Mouse (Mus musculus) liver, embryonic 15.5 days (tissue): ENCODE measurements around the gene Cep41. TPM values are rescaled to one million over a fixed set of nuclear protein-coding genes. Genes with fewer than 3 reads are reported as not detected.

Experiments used
- ATAC-seq: fragments of 200-750 bp; cut with Nextera tagmentation; 2 replicates; pipeline ENCODE4 v1.8.0; 2017; ENCODE audit warnings: moderate number of reproducible peaks, mild to moderate bottlenecking, moderate library complexity; ENCODE audit not compliant: insufficient read depth
- H3K27ac ChIP-seq: fragments of 300-500 bp; sonication (generic); replicated peaks from 2 replicates; pipeline ENCODE4 v1.5.1; 2015; ENCODE audit warnings: mild to moderate bottlenecking, inconsistent platforms
- H3K27me3 ChIP-seq: fragments of 300-500 bp; sonication (generic); 2 replicates; pipeline ENCODE4 v1.6.1; 2015; ENCODE audit warnings: mild to moderate bottlenecking, inconsistent platforms
- H3K36me3 ChIP-seq: fragments of 300-500 bp; sonication (generic); replicated peaks from 2 replicates; pipeline ENCODE4 v1.6.1; 2015; ENCODE audit warnings: moderate library complexity, mild to moderate bottlenecking, inconsistent platforms
- H3K4me1 ChIP-seq: fragments of 300-500 bp; sonication (generic); replicated peaks from 2 replicates; pipeline ENCODE4 v1.6.1; 2015; ENCODE audit warnings: inconsistent platforms
- H3K4me2 ChIP-seq: fragments of 300-500 bp; sonication (generic); 2 replicates; pipeline ENCODE4 v1.6.1; 2015; ENCODE audit warnings: moderate library complexity, mild to moderate bottlenecking, inconsistent platforms
- H3K4me3 ChIP-seq: fragments of 300-500 bp; sonication (generic); replicated peaks from 2 replicates; pipeline ENCODE4 v1.5.1; 2015; ENCODE audit warnings: mild to moderate bottlenecking, inconsistent platforms
- H3K9ac ChIP-seq: fragments of 300-500 bp; sonication (generic); 2 replicates; pipeline ENCODE4 v1.6.1; 2015; ENCODE audit warnings: moderate library complexity, mild to moderate bottlenecking, inconsistent platforms
- H3K9me3 ChIP-seq: fragments of 300-500 bp; sonication (generic); replicated peaks from 2 replicates; pipeline ENCODE4 v1.6.1; 2016; ENCODE audit warnings: inconsistent platforms
- WGBS: fragments of 180-500 bp; shearing (Covaris S2); methylation state at CpG from one replicate; pipeline ENCODE4 v1.1.7; 2015; ENCODE audit warnings: mixed read lengths; ENCODE audit not compliant: insufficient replicate concordance; 5-methylcytosine and 5-hydroxymethylcytosine counted together
- polyA plus RNA-seq: library from polyadenylated mRNA; unstranded; fragments of >200 nt; fragmentation: Nextera tagmentation; extraction: Ambion mirVana; gene quantifications from 2 replicates; pipeline ENCODE4 v1.2.1, GENCODE M21; 2015

Cep41 gene
- polyA plus RNA-seq: 2.8 and 3.8 TPM in 2 replicates

DNA sequence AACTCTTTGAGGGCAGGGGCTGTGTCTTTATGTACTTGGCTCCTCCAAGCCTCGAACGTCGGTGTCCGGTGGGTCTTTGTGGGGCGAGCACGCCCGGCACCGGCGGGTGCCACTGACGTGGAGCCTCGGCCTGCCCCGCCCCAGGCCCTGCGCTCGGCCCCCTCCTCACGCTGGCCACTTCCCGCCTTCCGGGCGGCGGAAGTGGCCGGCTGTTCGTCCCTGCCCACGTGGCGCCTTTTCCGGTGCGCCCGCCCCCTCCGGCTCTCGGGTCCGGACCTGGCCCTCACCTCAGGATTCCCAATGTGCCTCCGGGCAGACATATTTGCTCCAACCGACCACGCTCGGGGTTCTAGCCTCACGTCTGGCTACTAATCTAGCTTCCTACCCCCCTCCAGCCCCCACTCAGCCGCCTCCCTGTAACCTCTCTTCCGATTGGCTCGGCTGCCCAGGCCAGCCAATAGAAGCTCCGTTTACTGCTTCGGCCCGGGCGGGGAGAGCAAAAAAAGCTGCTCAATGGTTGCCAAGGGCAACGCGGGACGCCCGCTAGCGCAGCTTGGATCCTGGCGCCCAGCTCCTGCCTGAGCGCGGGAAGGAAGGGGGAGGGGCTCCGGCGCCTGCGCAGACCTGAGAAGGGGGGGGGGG is at the start of gene Cep41:
Gene Cep41, minus strand, starts transcription at position 400 of the 642 bp plus-strand sequence.
- WGBS: under 1% methylated on average over 47 of the region's 52 CpGs

DNA sequence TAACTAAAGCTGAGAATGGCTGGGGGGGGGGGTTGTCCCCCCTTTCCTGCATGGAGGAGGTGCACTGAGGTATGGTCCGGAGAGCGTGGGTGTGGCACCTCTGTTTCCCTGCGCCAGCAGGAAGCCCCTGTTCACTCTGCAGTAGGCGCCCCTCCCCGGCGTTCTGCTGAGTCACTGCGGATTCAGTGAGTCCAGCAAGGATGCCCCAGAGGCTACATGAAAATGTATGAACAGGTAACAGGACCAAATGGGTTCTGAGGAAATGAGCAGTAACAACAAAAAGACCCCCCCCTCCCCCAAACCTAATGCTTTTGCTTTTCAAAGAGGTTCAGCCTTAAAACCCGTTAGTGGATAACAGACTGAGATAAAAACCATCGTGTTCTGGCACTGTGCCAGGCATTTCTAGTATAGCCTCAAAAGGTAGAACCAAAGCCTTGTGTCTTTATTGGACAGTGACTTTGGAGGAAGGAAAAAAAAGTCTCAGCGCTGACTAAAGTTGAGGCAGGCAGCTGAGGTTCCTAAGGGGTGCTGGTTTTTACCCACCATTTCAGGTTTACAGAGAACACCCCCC is 45.7 kb upstream of the Cep41 start:
- peaks cover 59% of the 10 kb centered on the region for H3K27me3 ChIP-seq
- H3K9ac ChIP-seq: no peak overlapping the region
- H3K9me3 ChIP-seq: peaks cover 11% of the 10 kb centered on the region; the same call in 1 of the 2 replicates
- H3K27ac ChIP-seq: no peak overlapping the region
- H3K4me1 ChIP-seq: no peaks in the 10 kb centered on the region
- no peak overlapping the region for H3K4me2 ChIP-seq
- WGBS: 34% methylated on average over 10 of the region's 10 CpGs
- H3K36me3 ChIP-seq: no peaks in the 10 kb centered on the region
- ATAC-seq: no peak
- H3K4me3 ChIP-seq: no peak overlapping the region

More for the DNA sequence above, at the start of gene Cep41:
- H3K9me3 ChIP-seq: no peaks in the 10 kb centered on the region
- H3K4me1 ChIP-seq: peaks cover 14% of the 10 kb centered on the region
- no peaks in the 10 kb centered on the region for H3K27me3 ChIP-seq
- H3K4me3 ChIP-seq: peak within 1 kb of the TSS; percentile 83
- H3K9ac ChIP-seq: peak within 1 kb of the TSS; percentile 65
- peak within 1 kb of the TSS; percentile 80 for H3K27ac ChIP-seq
- peak; percentile 96 for ATAC-seq
- peak within 1 kb of the TSS; percentile 89 for H3K4me2 ChIP-seq
- no peaks in the 10 kb centered on the region for H3K36me3 ChIP-seq

DNA sequence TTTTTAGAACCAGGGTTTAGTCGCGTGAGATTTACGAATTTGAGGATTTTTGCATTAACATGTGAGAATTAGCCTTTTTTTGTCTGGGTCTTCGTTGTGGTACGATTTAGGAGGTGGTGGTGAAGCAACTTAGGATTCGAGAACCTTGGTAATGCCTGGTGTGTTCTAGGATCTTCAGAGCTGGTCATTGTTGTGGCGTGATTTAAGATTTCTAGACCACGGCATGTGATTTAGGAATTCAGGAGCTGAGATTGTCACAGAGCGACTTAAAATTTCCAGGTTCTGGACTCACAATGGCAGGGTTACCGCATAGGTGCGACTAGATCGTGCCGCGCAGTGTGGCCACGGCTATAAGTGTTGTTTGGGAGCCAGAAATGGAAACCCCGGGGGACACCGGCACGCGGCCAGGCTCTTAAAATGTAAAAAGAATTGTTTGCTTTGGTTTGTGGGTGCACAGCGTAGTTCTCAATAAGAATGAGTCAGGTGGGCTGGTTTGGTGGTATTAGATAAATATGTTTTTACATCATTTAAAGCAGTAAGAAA is 45.0 kb upstream of the Cep41 start:
- Histone ChIP-seq H3K27ac (no peak overlapping the region), H3K4me2 (peak overlapping the region; percentile 50; the same call in 1 of the 2 replicates), H3K4me1 (no peaks in the 10 kb centered on the region), H3K9me3 (peaks cover 11% of the 10 kb centered on the region; the same call in 1 of the 2 replicates), H3K36me3 (no peaks in the 10 kb centered on the region), H3K4me3 (peak overlapping the region; percentile 46), H3K27me3 (peaks cover 66% of the 10 kb centered on the region), H3K9ac (no peak overlapping the region)
- no peak for ATAC-seq
- 47% methylated on average over 20 of the region's 20 CpGs for WGBS

DNA sequence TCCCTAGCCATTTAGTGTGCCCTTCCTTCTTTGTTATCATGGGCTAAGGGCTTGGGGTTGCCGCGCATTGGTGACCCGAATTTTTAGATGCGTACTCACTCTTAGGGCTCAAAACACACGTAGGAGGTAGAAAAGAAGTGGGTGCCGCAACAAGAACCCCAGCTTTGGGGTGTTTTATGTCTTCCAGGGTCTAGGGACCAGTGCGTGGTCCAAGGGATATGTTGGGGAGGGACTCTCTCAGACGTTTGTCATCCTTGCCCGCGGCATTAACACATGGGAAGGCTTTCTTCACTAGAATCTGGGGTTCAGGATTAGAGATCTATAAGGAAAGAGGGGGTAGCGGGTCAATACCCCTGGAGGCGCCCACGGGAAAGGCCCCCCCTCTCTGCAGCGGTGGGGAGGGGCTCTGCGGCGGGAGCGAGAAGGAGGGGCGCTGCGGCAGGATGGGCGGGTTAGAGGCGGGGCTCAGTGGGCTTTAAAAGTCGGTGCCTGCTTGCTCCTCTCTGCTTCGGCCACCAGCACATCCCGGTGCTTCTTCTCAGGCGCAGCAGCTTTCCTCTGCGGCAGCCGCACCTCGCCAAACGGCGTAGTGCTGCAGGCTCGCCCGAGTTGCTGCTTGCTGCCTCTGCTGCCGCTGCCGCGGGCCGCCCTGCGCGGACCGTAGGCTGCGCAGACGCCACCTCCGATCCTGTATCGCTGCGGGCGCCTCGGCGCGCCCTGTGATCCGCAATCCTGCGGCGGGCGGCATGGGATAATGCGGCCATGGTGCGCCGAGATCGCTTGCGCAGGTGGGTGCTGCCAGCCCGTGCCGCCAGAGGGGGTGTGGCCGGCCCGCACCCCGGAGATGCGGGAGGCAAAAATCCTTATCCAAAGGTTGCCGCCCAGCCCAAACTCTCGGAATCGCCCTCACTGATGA is 44.3 kb upstream of the Cep41 start:
- ATAC-seq: no peak
- H3K4me3 ChIP-seq: peak overlapping the region; percentile 46
- peak overlapping the region; percentile 50 for H3K4me2 ChIP-seq
- WGBS: 43% methylated on average over 64 of the region's 66 CpGs
- H3K36me3 ChIP-seq: no peaks in the 10 kb centered on the region
- H3K4me1 ChIP-seq: no peaks in the 10 kb centered on the region
- H3K27ac ChIP-seq: no peak overlapping the region
- H3K27me3 ChIP-seq: peaks cover 74% of the 10 kb centered on the region
- no peak overlapping the region for H3K9ac ChIP-seq
- peaks cover 11% of the 10 kb centered on the region; the same call in 1 of the 2 replicates for H3K9me3 ChIP-seq

DNA sequence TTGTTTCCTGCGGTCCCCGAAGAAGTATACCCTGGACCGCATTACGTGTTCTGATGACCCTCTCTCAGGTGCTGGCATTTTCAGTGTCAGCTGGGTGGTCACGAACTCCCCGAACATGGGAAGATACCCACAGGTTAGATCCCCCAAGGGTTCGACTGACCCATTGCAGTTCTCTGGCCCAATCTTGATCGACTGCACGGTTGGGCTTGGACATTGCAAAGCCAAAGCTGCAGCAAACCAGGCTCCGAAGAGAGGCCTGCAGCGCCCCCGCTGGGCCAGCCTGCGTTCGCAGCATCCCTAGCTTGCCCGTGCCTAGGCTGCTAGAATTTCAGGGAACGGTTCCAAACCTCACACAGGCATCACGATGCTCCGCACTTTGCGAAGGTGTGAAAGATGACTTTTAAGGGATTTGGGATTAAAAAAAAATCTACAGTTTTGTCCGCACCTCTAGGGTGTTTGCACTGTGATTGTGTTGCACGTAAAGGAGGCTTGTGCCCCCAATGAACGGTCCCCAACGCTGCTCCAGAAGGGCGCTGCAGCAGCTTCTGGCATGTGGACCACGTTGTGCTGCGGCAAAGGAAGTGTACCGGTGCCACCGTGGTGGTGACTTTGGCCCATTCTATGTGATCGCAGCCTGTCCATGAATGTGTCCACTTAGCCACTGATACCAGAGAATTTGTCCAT is 43.5 kb upstream of the Cep41 start:
- H3K27ac ChIP-seq: no peak overlapping the region
- 0 out of 2 replicates have a peak overlapping the region, but pooled peaks have one; percentile 46 for H3K4me3 ChIP-seq
- peaks cover 82% of the 10 kb centered on the region for H3K27me3 ChIP-seq
- no peak overlapping the region for H3K9ac ChIP-seq
- no peaks in the 10 kb centered on the region for H3K4me1 ChIP-seq
- WGBS: 46% methylated on average over 29 of the region's 29 CpGs
- H3K4me2 ChIP-seq: peak overlapping the region; percentile 50; the same call in 1 of the 2 replicates
- H3K9me3 ChIP-seq: peaks cover 11% of the 10 kb centered on the region; the same call in 1 of the 2 replicates
- ATAC-seq: no peak
- H3K36me3 ChIP-seq: no peaks in the 10 kb centered on the region

DNA sequence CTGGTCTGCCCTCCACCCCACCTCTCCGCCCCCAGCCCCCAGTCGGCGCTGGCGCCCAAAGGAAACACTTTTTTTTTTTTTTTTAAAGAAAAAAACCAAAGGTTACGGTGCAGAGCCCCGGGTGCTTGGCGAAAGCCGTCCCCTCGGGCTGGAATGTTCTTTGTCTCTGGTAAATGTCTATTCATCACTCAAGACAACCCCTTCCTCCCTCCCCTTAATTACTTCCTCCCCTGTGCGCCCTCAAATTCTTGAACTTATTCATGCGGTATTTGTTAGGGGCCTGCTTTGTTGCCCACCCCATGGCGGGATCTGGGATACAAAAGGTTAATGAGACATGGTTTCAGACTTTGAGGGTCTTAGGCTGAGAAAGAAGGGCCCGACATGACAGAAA is 42.8 kb upstream of the Cep41 start:
- H3K4me1 ChIP-seq: no peaks in the 10 kb centered on the region
- no peak overlapping the region for H3K4me2 ChIP-seq
- no peak overlapping the region for H3K27ac ChIP-seq
- H3K36me3 ChIP-seq: no peaks in the 10 kb centered on the region
- no peak overlapping the region for H3K9ac ChIP-seq
- peaks cover 11% of the 10 kb centered on the region; the same call in 1 of the 2 replicates for H3K9me3 ChIP-seq
- no peak for ATAC-seq
- 38% methylated on average over 13 of the region's 13 CpGs for WGBS
- H3K27me3 ChIP-seq: peaks cover 88% of the 10 kb centered on the region
- H3K4me3 ChIP-seq: no peak overlapping the region

DNA sequence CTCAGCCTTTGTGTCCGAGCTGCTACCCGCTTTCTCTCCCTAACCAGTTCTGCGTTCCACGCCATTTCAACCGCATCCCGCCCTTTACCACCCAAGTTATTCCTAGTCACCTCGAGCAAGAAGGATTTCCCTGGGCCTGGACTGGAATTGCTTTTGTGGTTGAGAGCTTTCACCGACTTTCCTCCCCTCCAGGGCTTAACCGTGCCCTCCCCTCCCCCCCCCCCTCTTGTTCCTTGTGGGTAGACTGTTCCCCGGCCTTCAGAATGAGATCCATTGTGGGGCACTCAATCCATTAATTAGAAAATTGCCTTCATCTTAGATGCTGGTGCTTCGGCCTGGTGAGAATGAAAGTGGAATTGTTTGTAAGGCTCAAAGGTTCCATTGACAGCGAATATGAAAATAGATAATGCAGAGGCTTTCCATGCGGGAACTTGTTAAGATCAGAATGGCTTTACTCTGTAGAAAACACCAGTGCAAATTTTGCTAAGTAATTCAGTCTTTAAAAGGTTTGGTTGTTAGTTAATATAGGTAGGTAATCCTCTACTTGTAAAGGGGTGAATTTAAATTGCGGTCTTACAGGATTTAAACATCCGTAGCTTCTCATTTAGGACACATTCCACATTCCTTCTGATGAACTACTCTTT is 42.3 kb upstream of the Cep41 start:
- no peak for ATAC-seq
- Histone ChIP-seq H3K36me3 (no peaks in the 10 kb centered on the region), H3K4me1 (no peaks in the 10 kb centered on the region), H3K27me3 (peaks cover 89% of the 10 kb centered on the region), H3K9ac (no peak overlapping the region), H3K9me3 (peaks cover 11% of the 10 kb centered on the region; the same call in 1 of the 2 replicates), H3K4me2 (peak overlapping the region; percentile 25; the same call in 1 of the 2 replicates), H3K27ac (no peak overlapping the region), H3K4me3 (no peak overlapping the region)
- WGBS: 35% methylated on average over 15 of the region's 15 CpGs

DNA sequence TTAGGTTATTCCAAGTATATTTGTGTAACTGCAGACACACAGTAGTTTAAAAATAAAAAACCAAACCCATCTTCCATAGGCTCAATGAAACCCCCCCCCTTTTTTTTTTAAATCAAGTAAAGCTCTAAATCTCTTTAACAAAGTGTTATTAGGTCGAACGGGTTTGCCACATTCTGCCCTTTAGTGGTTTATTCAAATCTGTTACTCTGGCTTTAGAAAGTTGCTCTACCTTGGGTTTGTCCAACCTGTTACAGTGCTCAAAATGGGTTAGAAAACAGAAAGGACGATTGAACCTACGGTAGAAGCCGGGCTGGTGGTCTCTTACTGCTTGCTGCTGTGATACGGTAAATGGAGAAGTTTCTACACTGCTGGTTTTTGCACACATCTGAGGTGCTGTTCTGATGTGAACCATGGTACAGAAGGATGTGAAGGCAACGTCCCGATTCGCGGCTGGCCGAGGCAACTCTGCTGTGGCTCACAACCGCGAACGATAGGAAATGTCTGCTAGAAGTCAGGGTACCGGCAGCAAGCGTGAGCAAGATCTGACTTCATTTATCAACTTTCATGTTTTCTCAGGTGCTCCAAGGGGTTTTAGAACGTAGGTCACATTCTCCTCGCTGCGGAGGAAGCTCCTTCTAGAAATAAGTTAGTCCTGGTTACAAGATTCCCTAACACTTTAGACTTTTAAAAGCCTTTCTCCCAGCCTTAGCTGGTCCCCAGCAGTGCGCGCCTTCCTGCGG is 41.6 kb upstream of the Cep41 start:
- ATAC-seq: no peak
- Histone ChIP-seq H3K4me2 (peak overlapping the region; percentile 25; the same call in 1 of the 2 replicates), H3K27me3 (peaks cover 96% of the 10 kb centered on the region), H3K36me3 (no peaks in the 10 kb centered on the region), H3K4me1 (no peaks in the 10 kb centered on the region), H3K27ac (no peak overlapping the region), H3K9ac (no peak overlapping the region), H3K9me3 (peaks cover 11% of the 10 kb centered on the region; the same call in 1 of the 2 replicates), H3K4me3 (no peak overlapping the region)
- WGBS: 47% methylated on average over 22 of the region's 22 CpGs

DNA sequence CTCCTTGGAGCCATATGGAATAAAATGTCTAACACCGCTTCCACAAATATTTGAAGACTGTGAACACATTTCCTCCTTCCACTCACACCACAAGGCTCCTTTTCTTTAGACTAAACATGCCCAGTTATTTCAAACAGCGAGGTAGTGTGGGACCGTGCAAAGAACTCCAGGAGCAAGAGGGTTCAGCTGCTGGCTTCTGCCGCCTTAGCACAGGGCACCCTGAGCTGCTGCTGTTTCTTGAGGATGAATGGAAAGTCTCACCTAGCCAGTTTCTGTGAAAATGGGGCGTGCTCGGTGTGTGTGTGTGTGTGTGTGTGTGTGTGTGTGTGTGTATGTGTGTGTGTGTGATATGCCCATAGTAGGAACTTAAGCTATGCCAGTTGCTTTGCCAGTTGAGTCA is 40.9 kb upstream of the Cep41 start:
- no peak overlapping the region for H3K9ac ChIP-seq
- peaks cover 11% of the 10 kb centered on the region; the same call in 1 of the 2 replicates for H3K9me3 ChIP-seq
- 58% methylated on average over 6 of the region's 6 CpGs for WGBS
- H3K27ac ChIP-seq: no peak overlapping the region
- no peak overlapping the region for H3K4me3 ChIP-seq
- H3K4me1 ChIP-seq: no peaks in the 10 kb centered on the region
- no peak overlapping the region for H3K4me2 ChIP-seq
- ATAC-seq: no peak
- peaks cover 90% of the 10 kb centered on the region for H3K27me3 ChIP-seq
- no peaks in the 10 kb centered on the region for H3K36me3 ChIP-seq
